Mouse (Mus musculus) MEL (cell line): Measurements from ENCODE around the gene Glce.

Source experiments
- CTCF ChIP-seq, 3 experiments: IDR thresholded peaks in 2 of 3; conservative IDR thresholded peaks in 1 of 3; 2 replicates each; pipeline ENCODE4 v1.5.1; 2011 to 2012; ENCODE audit warnings: low read length in 3 of 3, low read depth in 2 of 3, mild to moderate bottlenecking in 2 of 3, improper control_type of control experiment in 1 of 3, inconsistent platforms in 1 of 3, mixed read lengths in 1 of 3, moderate library complexity in 1 of 3; ENCODE audit not compliant: control insufficient read depth in 1 of 3, insufficient read depth in 1 of 3, poor library complexity in 1 of 3, severe bottlenecking in 1 of 3
- E2F4 ChIP-seq: IDR thresholded peaks from 2 replicates; pipeline ENCODE4 v1.6.1; 2011; ENCODE audit warnings: low read depth, low read length, improper control_type of control experiment, borderline replicate concordance
- ETS1 ChIP-seq: IDR thresholded peaks from 2 replicates; pipeline ENCODE4 v1.6.1; 2012; ENCODE audit warnings: low read depth, mild to moderate bottlenecking, inconsistent platforms, low read length, improper control_type of control experiment, moderate library complexity
- GABPA ChIP-seq: IDR thresholded peaks from 2 replicates; pipeline ENCODE4 v1.6.1; 2012; ENCODE audit warnings: low read depth, mild to moderate bottlenecking, inconsistent platforms, low read length, improper control_type of control experiment, moderate library complexity
- MYB ChIP-seq: IDR thresholded peaks from 2 replicates; pipeline ENCODE4 v1.6.1; 2011; ENCODE audit warnings: mild to moderate bottlenecking, low read depth, low read length, improper control_type of control experiment
- ZC3H11A ChIP-seq: IDR thresholded peaks from 2 replicates; pipeline ENCODE4 v1.6.1; 2012; ENCODE audit warnings: low read depth, mild to moderate bottlenecking, inconsistent platforms, low read length, improper control_type of control experiment

DNA sequence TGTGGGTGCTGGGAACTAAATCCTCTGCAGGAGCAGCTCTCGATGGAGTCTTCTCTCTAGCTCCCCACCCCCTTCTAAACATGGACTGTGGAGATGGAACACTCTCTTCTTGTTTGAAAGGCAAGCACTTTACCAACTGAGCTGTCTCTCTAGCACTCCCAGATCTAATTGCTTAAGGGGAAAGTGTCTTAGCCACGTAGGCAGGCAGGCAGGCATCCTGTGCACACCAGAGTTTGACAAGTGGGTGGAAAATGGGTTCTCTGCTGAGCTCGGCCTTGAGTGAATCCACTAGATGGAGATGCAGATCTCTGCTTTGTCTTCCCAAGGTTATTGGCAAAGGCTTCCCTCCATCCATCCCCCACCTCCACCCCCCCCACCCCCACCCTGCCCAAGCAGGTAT lies 94.4 kb downstream of the Glce start:
- no peak for TF ChIP-seq CTCF (IDR thresholded peaks at IDR 0.05 in 2 of 3, conservative IDR thresholded peaks at IDR 0.05 in 1 of 3; ENCODE audit: control insufficient read depth in 1 of 3, insufficient read depth in 1 of 3, low read depth in 2 of 3, low read length in 3 of 3, poor library complexity in 1 of 3, severe bottlenecking in 1 of 3)
- TF ChIP-seq ETS1: no peak
- no peak for TF ChIP-seq ZC3H11A
- TF ChIP-seq MYB: no peak
- no peak for TF ChIP-seq GABPA
- no peak for TF ChIP-seq E2F4
